Mouse (Mus musculus) midbrain, embryonic 13.5 days (tissue): Measurements from ENCODE around the gene Vezt. TPM values are rescaled to one million over a fixed set of nuclear protein-coding genes. Genes with fewer than 3 reads are reported as not detected.

ENCODE experiments used
- ATAC-seq: fragments of 200-750 bp; cut with Nextera tagmentation; 2 replicates; pipeline ENCODE4 v1.8.0; 2017; ENCODE audit warnings: mild to moderate bottlenecking, moderate TSS enrichment, moderate library complexity
- H3K27ac ChIP-seq: fragments of 300-500 bp; sonication (generic); 2 replicates; pipeline ENCODE4 v1.5.1; 2015; ENCODE audit warnings: inconsistent platforms, mild to moderate bottlenecking, moderate library complexity
- H3K27me3 ChIP-seq: fragments of 300-500 bp; sonication (generic); 2 replicates; pipeline ENCODE4 v1.6.1; 2015; ENCODE audit warnings: mild to moderate bottlenecking, inconsistent platforms
- H3K36me3 ChIP-seq: fragments of 300-500 bp; sonication (generic); 2 replicates; pipeline ENCODE4 v1.6.1; 2015; ENCODE audit warnings: mild to moderate bottlenecking, inconsistent platforms
- H3K4me1 ChIP-seq: fragments of 300-500 bp; sonication (generic); replicated peaks from 2 replicates; pipeline ENCODE4 v1.6.1; 2015; ENCODE audit warnings: inconsistent platforms
- H3K4me2 ChIP-seq: fragments of 300-500 bp; sonication (generic); replicated peaks from 2 replicates; pipeline ENCODE4 v1.6.1; 2015; ENCODE audit warnings: moderate library complexity, mild to moderate bottlenecking, inconsistent platforms
- H3K4me3 ChIP-seq: fragments of 300-500 bp; sonication (generic); replicated peaks from 2 replicates; pipeline ENCODE4 v1.5.1; 2015; ENCODE audit warnings: mild to moderate bottlenecking, inconsistent platforms
- H3K9ac ChIP-seq: fragments of 300-500 bp; sonication (generic); replicated peaks from 2 replicates; pipeline ENCODE4 v1.6.1; 2015; ENCODE audit warnings: mild to moderate bottlenecking, inconsistent platforms
- H3K9me3 ChIP-seq: fragments of 300-500 bp; sonication (generic); 2 replicates; pipeline ENCODE4 v1.6.1; 2016; ENCODE audit warnings: mild to moderate bottlenecking, inconsistent platforms
- WGBS: fragments of 180-500 bp; shearing (Covaris S2); methylation state at CpG from one replicate; pipeline ENCODE4 v1.1.7; 2015; 5-methylcytosine and 5-hydroxymethylcytosine counted together
- polyA plus RNA-seq: library from polyadenylated mRNA; unstranded; fragments of >200 nt; fragmentation: Nextera tagmentation; extraction: Ambion mirVana; gene quantifications from 2 replicates; pipeline ENCODE4 v1.2.1, GENCODE M21; 2015

Gene Vezt
- polyA plus RNA-seq, 1 experiment from 2014 or later, result 66.4 TPM

DNA sequence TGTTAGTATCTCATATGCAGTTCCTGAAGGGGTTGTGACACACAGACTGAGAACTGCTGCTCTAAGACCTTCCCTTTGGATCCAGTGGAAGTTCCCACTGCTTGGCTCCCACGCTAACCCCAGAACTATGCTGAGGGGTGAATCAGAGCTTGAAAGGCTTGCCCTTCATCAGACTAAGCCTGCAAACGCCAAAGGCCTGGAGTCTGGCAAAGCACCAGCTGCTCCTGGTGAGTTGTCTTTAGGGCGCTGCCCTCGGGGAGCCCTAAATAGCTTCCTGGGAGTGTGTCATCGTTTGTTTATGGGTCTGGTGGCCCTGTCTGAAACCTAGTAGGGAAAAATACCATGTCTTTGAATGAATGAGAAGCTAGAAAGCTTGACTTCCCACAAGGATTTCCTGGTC lies 91.4 kb downstream of the Vezt start:
- Histone ChIP-seq H3K27ac (no peak overlapping the region), H3K36me3 (no peaks in the 10 kb centered on the region), H3K27me3 (no peaks in the 10 kb centered on the region), H3K9ac (no peak overlapping the region), H3K4me3 (no peak overlapping the region), H3K9me3 (no peaks in the 10 kb centered on the region), H3K4me2 (no peak overlapping the region), H3K4me1 (no peaks in the 10 kb centered on the region)
- no peak for ATAC-seq
- 53% methylated on average over 5 of the region's 5 CpGs for WGBS

GRCm38 (mm10) chr10:93940279-93940678 lies 95.3 kb downstream of the Vezt start:
- Histone ChIP-seq H3K9ac (no peak overlapping the region), H3K4me3 (no peak overlapping the region), H3K4me1 (no peaks in the 10 kb centered on the region), H3K27me3 (no peaks in the 10 kb centered on the region), H3K4me2 (no peak overlapping the region), H3K36me3 (no peaks in the 10 kb centered on the region), H3K9me3 (no peaks in the 10 kb centered on the region), H3K27ac (no peak overlapping the region)
- 72% methylated on average over 5 of the region's 5 CpGs for whole genome bisulfite sequencing
- no peak for ATAC-seq

GRCm38 (mm10) chr10:93939676-93940075 lies 95.9 kb downstream of the Vezt start:
- H3K4me2 ChIP-seq, result no peak overlapping the region
- no peak overlapping the region for H3K4me3 ChIP-seq
- no peaks in the 10 kb centered on the region for H3K36me3 ChIP-seq
- no peak for ATAC-seq
- WGBS, result 61% methylated on average over 8 of the region's 8 CpGs
- H3K9ac ChIP-seq, result no peak overlapping the region
- no peaks in the 10 kb centered on the region for H3K4me1 ChIP-seq
- no peaks in the 10 kb centered on the region for H3K9me3 ChIP-seq
- no peaks in the 10 kb centered on the region for H3K27me3 ChIP-seq
- no peak overlapping the region for H3K27ac ChIP-seq

DNA sequence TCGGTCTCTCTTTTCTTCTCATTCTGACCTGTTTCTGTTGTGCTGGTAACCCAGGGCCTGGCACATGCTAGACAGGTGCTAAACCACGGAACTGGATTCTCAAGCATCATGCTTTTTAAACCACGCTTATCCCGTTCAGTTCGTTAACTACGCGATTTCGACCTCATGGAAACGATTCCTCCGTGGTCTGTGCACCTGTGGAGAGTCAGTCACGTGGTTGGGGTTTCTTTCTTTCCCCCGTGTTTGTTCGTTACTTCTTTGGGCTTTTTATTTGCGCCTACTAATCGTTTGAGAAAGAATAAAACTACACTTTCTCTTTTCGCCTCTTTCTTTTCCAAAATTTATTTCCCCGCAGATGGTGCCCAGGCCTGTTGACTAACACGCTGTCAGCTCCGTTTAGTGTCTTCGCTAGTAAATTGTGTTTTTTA lies 96.8 kb downstream of the Vezt start:
- H3K27me3 ChIP-seq, result no peaks in the 10 kb centered on the region
- H3K9ac ChIP-seq, result no peak overlapping the region
- H3K27ac ChIP-seq, result no peak overlapping the region
- no peaks in the 10 kb centered on the region for H3K9me3 ChIP-seq
- H3K4me1 ChIP-seq, result peaks cover 3% of the 10 kb centered on the region; the same call in 1 of the 2 replicates
- 80% methylated on average over 20 of the region's 20 CpGs for WGBS
- no peak overlapping the region for H3K4me2 ChIP-seq
- H3K36me3 ChIP-seq, result no peaks in the 10 kb centered on the region
- no peak overlapping the region for H3K4me3 ChIP-seq
- no peak for ATAC-seq

GRCm38 (mm10) chr10:93933980-93934379 lies 101.6 kb downstream of the Vezt start:
- Histone ChIP-seq H3K4me3 (no peak overlapping the region), H3K9me3 (no peaks in the 10 kb centered on the region), H3K27ac (no peak overlapping the region), H3K27me3 (no peaks in the 10 kb centered on the region), H3K4me2 (no peak overlapping the region), H3K9ac (no peak overlapping the region), H3K4me1 (peaks cover 10% of the 10 kb centered on the region; the same call in 1 of the 2 replicates), H3K36me3 (no peaks in the 10 kb centered on the region)
- 62% methylated on average over 9 of the region's 9 CpGs for WGBS
- ATAC-seq, result 0 out of 2 replicates have a peak, but pooled peaks have one; percentile 50

GRCm38 (mm10) chr10:93932861-93933260 lies 102.8 kb downstream of the Vezt start:
- Histone ChIP-seq H3K4me1 (peaks cover 10% of the 10 kb centered on the region; the same call in 1 of the 2 replicates), H3K9ac (no peak overlapping the region), H3K4me2 (no peak overlapping the region), H3K27ac (no peak overlapping the region), H3K4me3 (no peak overlapping the region), H3K27me3 (no peaks in the 10 kb centered on the region), H3K9me3 (no peaks in the 10 kb centered on the region), H3K36me3 (no peaks in the 10 kb centered on the region)
- WGBS, result 54% methylated on average over 5 of the region's 5 CpGs
- ATAC-seq, result no peak

- Histone ChIP-seq H3K4me2 (no peak overlapping the region), H3K27ac (no peak overlapping the region), H3K36me3 (no peaks in the 10 kb centered on the region), H3K4me1 (peaks cover 10% of the 10 kb centered on the region; the same call in 1 of the 2 replicates), H3K27me3 (no peaks in the 10 kb centered on the region), H3K4me3 (no peak overlapping the region), H3K9me3 (no peaks in the 10 kb centered on the region), H3K9ac (no peak overlapping the region)
- 79% methylated on average over 5 of the region's 5 CpGs for WGBS
- ATAC-seq, result no peak
Measured at GRCm38 (mm10) chr10:93932020-93932419, 103.6 kb downstream of the Vezt start.

GRCm38 (mm10) chr10:93931431-93931830 lies 104.2 kb downstream of the Vezt start:
- no peak overlapping the region for H3K4me2 ChIP-seq
- H3K4me3 ChIP-seq, result no peak overlapping the region
- peaks cover 10% of the 10 kb centered on the region; the same call in 1 of the 2 replicates for H3K4me1 ChIP-seq
- no peak overlapping the region for H3K27ac ChIP-seq
- no peaks in the 10 kb centered on the region for H3K36me3 ChIP-seq
- no peak overlapping the region for H3K9ac ChIP-seq
- 87% methylated on average over 9 of the region's 9 CpGs for WGBS
- H3K9me3 ChIP-seq, result no peaks in the 10 kb centered on the region
- ATAC-seq, result no peak
- H3K27me3 ChIP-seq, result no peaks in the 10 kb centered on the region

DNA sequence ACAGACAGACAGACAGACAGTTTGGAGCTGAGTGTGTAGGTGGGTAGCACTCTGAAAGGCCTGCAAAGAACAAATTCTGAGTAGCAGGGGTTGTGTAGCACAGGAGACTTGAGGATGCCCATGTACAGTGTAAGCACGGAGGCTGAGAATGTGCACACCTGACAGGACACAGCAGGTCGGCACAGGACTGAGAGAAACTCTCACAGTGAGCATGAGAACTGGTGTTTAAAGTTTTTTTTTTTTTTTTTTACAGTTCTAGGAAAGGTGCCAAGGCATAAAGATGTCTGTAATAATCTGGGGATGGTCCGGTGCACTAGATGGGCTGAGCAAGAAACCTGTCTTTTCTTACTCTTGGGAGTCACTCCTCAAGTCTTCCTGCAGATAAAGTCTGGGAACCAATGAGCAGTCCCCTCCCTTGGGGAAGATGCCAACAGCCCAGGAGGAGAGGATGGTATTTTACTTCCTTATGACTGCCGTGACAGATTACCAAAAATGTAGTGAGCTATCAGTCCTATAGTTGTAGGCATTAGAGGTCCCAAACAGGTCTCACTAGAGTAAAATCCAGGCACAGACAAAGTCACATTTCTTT lies 105.3 kb downstream of the Vezt start:
- H3K4me2 ChIP-seq, result no peak overlapping the region
- no peaks in the 10 kb centered on the region for H3K9me3 ChIP-seq
- H3K4me1 ChIP-seq, result peaks cover 10% of the 10 kb centered on the region; the same call in 1 of the 2 replicates
- 91% methylated on average over 4 of the region's 4 CpGs for WGBS
- H3K27ac ChIP-seq, result no peak overlapping the region
- ATAC-seq, result no peak
- H3K36me3 ChIP-seq, result no peaks in the 10 kb centered on the region
- no peaks in the 10 kb centered on the region for H3K27me3 ChIP-seq
- H3K9ac ChIP-seq, result no peak overlapping the region
- H3K4me3 ChIP-seq, result no peak overlapping the region

DNA sequence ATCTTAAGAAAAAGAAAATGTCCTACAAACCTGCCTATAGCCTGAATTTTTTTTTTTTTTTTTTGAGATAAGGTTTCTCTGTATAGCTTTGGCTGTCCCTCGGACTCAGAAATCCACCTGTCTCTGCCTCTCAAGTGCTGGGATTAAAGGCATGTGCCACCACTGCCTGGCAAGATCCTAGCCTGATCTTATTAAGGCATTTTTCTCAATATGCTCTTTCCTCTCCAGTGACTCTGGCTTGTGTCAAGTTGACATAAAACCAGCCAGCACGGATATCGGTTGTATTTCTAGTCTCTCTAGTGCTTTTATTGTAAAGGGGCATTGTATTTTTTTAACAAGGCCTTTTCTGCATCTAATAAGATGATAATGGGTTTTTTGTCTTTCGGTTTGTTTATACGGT lies 111.0 kb downstream of the Vezt start:
- Histone ChIP-seq H3K4me1 (no peaks in the 10 kb centered on the region), H3K4me3 (no peak overlapping the region)
- 86% methylated on average over 5 of the region's 5 CpGs for WGBS

GRCm38 (mm10) chr10:93921160-93921559 lies 114.5 kb downstream of the Vezt start:
- no peak overlapping the region for H3K4me3 ChIP-seq
- no peaks in the 10 kb centered on the region for H3K36me3 ChIP-seq
- H3K27me3 ChIP-seq, result no peaks in the 10 kb centered on the region
- no peaks in the 10 kb centered on the region for H3K4me1 ChIP-seq
- ATAC-seq, result no peak
- WGBS, result 96% methylated on average over 4 of the region's 4 CpGs
- no peaks in the 10 kb centered on the region for H3K9me3 ChIP-seq
- H3K4me2 ChIP-seq, result no peak overlapping the region
- H3K27ac ChIP-seq, result no peak overlapping the region
- H3K9ac ChIP-seq, result no peak overlapping the region

More for the DNA sequence above, 111.0 kb downstream of the Vezt start:
- no peak for ATAC-seq
- H3K36me3 ChIP-seq, result no peaks in the 10 kb centered on the region
- H3K27me3 ChIP-seq, result no peaks in the 10 kb centered on the region
- H3K4me2 ChIP-seq, result no peak overlapping the region
- no peaks in the 10 kb centered on the region for H3K9me3 ChIP-seq
- no peak overlapping the region for H3K9ac ChIP-seq
- H3K27ac ChIP-seq, result no peak overlapping the region

GRCm38 (mm10) chr10:93919227-93919626 lies 116.4 kb downstream of the Vezt start:
- no peak overlapping the region for H3K4me2 ChIP-seq
- H3K36me3 ChIP-seq, result no peaks in the 10 kb centered on the region
- ATAC-seq, result no peak
- H3K4me1 ChIP-seq, result 0 out of 2 replicates have a peak, but pooled peaks cover 5% of the 10 kb centered on the region
- H3K4me3 ChIP-seq, result no peak overlapping the region
- 79% methylated on average over 13 of the region's 13 CpGs for WGBS
- H3K27me3 ChIP-seq, result no peaks in the 10 kb centered on the region
- H3K9me3 ChIP-seq, result no peaks in the 10 kb centered on the region
- no peak overlapping the region for H3K27ac ChIP-seq
- H3K9ac ChIP-seq, result no peak overlapping the region

DNA sequence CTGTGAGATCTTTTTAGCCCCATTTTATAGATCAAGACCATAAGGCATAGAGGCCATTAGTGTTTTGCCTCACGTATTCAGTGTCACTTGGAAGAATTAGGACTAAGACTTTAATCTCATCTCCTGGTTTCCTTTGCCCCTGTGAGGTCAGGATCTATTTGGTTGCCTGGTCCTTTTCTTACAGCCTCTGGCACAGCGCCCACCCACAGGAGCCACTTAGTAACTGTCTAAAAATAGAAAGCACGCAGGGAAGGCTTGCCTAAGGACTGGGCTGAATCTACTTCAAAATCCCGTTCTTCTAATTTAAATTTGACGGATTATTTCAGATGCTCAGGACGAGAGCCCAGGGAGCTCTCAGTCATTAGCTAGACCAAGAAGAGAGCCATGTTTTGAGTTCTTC lies 116.9 kb downstream of the Vezt start:
- no peak overlapping the region for H3K4me3 ChIP-seq
- H3K4me1 ChIP-seq, result 0 out of 2 replicates have a peak, but pooled peaks cover 5% of the 10 kb centered on the region
- H3K9ac ChIP-seq, result no peak overlapping the region
- H3K27me3 ChIP-seq, result no peaks in the 10 kb centered on the region
- H3K4me2 ChIP-seq, result no peak overlapping the region
- ATAC-seq, result no peak
- no peaks in the 10 kb centered on the region for H3K36me3 ChIP-seq
- H3K27ac ChIP-seq, result no peak overlapping the region
- H3K9me3 ChIP-seq, result no peaks in the 10 kb centered on the region
- 47% methylated on average over 6 of the region's 6 CpGs for WGBS
